Mouse (Mus musculus): ENCODE measurements around the gene Gm5741.
A peak's percentile ranks its signal among the peaks of the same experiment; 100 is the strongest.
"Not testable (repeated sequence)": the region's sequence is repeated elsewhere in the genome, so short reads cannot be mapped to it uniquely, and the experiment has no call there.

The Gm5741 gene

DNA sequence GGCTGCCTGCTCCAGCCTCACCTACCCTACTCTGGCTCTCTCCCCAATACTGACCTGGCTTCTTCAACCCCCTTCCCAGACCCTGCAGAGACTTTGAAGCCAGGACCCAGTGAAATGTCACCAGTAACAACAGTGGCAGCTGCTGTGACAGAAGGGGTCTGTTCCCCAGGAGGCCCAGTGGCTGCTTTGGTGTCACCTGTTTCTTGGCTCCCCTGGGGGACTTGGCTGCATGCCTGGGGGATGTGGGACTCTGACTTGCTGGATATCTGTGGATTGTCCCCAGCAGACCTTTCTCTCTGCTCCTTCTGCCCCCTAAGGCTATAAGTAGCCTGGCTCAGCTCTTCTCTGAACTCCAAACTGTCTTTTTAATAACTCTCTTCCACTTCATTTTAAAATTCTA lies at the start of gene Gm5741:
Gene Gm5741 (minus strand): TSS at position 1 of the 400 bp plus-strand sequence.
- DNase-seq (ENCODE audit: low spot score in 2 of 2): no peak

DNA sequence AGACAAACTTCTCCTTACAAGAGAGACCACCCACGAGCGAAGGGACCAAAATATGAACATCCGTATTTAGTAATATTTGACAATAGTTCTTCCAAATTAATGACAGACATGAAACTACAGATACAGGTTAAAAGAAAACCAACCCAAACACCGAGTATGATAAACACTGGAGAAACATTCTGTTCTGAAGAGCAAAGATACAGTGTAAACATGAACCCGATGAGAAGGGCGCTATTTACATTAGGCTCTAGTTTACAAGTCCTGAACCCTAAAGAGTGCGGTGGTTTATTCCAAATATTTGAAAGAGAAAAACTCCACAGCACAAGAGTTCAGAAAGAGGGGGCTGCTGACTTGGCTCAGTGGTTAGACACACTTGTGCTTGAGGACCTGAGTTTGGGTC lies 49.2 kb upstream of the Gm5741 start:
- no peak for DNase-seq (ENCODE audit: low spot score in 2 of 2)

DNA sequence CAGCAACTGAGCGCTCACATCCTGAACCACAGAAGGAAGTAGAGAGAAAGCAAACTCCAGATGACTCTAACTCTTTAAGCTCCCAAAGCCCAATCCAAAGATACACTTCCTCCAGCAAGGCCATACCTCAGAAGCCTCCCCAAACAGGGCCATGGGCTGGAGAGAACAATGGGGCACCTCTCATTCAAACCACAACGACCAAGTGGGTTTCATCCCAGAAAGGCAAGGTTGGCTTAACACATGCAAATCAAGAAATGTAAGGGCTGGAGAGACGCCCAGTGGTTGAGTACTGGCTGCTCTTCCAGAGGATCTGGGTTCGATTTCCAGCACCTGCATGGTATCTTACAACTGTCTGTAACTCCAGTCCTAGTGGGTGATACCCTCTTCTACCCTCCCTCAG lies 47.7 kb upstream of the Gm5741 start:
- no peak for DNase-seq (ENCODE audit: low spot score in 2 of 2)

DNA sequence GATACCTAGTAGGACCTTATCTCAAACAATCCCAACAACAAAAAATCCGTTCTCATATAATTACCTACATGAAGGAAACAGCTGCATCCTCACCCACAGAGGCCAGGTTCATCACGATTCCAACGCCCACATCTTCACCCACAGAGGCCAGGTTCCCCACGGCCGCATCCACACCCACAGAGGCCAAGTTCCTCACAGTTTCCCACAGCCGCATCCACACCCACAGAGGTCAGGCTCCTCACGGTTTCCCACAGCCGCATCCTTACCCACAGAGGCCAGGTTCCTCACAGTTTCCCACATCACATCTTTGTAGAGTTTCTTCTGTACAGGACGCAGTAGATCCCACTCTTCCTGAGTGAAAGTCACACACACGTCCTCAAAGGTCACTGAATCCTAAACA lies 45.5 kb upstream of the Gm5741 start:
- no peak for DNase-seq (ENCODE audit: low spot score in 2 of 2)

DNA sequence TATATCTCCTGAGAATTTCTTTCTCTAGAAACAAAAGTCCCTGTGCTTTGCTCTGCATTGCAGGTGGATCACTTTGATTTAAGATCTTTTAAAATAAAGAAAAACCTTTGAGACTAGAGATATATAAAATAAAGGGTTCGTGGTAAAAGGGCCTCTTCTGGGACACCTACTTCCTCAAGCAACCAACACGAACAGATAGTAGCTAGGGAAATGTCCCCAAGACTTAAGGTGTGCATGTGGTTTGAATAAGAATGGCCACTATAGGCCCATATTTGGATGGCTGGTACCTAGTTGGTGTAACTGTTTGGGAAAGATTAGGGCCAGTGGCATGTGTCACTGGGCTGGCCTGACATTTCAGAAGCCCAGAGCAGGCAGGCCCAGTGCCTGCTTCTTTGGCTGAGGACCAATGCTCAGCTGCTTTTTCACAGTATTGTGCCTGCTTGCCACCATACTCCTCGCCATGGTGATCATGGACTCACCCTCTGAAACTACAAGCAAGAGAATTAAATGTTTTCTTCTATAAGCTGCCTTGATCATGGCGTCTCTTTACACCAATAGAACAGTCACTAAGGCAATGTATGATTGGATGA lies 32.4 kb upstream of the Gm5741 start:
- no peak for DNase-seq (ENCODE audit: low spot score in 2 of 2)

DNA sequence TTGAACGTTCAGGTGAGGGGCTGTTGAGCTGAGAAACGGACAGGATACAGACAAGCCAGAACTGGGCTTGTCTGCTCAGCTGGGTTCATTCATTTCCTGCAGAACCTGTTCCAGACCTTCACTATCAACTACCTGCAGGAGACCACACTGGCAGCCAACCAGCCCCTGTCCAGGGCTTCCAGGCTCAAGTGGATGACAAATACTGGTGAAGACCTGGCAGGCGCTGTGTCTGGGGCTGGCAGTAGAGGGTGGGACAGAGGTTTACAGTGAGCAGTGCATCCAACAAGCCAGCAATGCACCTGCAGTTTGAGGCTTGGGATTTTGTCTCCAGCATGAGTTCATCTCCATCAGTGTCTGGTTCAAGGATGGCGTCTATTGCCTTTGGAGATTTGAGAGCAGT lies 29.1 kb upstream of the Gm5741 start:
- no peak for DNase-seq (ENCODE audit: low spot score in 2 of 2)

DNA sequence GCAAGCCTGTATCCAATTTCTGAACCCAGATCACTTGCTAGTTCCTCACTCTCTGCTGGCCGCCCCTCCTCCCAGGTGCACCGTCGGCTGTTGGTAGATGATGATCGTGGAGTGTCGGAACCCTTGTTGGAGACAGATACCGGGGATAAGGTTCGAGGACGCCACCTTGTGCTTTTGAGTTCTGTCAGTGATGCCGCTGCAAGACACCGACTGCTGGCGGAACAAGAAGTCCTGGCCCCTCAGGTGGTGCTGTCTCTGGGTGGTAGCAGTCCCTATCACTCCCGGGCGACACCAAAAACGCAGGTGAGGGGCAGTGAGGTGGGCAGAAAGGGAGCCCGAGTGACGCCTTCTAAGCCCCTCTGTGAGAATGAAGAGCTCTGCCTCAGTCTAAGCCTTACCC lies 28.4 kb upstream of the Gm5741 start:
- no peak for DNase-seq (ENCODE audit: low spot score in 2 of 2)

DNA sequence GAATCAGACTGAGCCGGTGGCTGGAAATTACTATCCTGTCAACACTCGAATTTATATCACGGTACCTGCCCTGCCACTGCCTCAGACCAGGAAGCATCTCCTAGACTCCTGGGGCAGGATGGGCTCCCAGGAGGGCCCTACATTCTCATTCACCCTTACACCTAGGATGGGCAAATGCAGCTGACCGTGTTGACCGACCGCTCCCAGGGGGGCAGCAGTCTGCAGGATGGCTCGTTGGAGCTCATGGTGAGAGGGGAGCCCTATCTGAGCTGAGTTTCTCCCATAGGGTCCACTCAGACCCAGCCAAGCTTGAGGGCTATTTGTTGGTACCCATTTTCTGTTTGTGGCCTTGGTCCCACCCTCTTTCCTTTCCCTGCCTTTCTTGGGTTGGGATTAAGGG lies 27.8 kb upstream of the Gm5741 start:
- DNase-seq (ENCODE audit: low spot score in 2 of 2): no peak

DNA sequence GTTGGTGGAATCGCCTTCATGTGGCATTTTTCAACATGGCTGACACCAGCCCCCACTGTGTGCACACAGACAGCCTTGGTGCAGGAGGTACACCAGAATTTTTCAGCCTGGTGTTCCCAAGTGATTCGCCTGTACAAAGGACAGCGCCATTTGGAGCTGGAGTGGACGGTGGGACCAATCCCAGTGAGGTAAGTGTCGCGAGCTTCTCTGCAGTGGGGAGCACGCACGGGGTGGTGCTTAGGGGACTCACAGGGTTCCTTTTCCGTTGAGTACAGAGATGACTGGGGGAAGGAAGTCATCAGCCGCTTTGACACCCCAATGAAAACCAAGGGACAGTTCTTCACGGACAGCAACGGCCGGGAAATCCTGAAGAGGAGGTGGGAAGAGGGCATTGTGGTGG lies 27.3 kb upstream of the Gm5741 start:
- no peak for DNase-seq (ENCODE audit: low spot score in 2 of 2)

DNA sequence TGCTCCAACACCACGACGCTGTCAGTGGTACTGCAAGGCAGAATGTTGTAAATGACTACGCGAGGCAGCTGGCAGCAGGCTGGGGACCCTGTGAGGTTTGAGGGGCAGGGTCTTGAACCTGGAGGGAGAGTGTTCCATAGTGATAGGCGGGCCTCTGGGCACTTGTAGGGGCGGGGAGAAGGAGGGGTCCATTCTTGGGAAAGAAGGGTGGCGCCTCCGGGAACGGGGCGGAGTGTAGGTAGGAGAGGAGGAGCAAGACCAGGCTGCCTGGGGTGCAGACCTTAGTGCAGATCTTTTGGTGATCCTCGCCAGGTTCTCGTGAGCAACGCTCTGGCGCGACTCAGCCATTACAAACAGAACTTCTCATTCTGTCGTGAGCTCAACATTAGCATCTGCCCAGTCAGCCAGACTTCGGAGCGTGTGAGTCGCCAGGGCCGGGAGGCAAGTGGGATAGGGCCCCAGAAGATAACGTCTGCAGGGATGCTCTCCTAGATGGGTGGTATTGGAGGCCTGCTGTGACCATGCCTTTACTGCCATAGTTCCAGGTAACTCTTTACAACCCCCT lies 23.8 kb upstream of the Gm5741 start:
- no peak for DNase-seq (ENCODE audit: low spot score in 2 of 2)

DNA sequence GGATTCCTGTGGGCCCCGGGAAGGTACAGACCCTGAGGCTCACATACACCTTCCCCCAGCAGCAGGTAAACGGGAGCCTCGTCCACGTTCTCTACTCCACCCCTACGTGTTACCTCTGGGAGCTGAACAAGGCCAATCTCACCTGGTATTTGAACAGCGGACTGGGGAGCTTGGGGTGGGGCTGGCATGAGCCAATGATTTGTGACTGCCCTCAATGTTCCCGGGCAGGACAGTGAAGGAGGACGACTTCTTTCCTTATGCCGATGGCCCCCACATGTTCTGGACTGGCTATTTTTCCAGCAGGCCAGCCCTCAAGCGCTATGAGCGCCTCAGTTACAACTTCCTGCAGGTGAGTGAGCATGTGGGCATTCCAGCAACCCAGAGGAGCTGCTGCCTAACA lies 23.1 kb upstream of the Gm5741 start:
- no peak for DNase-seq (ENCODE audit: low spot score in 2 of 2)

DNA sequence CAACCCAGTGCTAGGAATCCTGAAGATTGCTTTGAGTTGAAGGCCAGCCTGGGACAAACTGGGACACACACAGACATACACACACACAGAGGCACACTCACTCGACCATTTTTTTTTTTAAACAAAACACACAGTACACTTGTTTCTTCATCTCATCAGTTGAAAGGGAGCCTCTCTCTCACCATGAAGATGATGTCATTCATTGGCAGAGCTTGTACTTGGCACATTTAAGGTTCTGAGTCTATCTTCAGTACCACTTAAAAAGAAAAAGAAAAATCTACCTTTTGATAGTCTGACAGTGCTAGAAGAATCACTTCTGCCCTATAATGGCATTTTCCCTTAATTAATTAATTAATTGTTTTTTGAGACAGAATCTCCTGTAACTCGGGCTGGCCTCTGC lies 21.0 kb upstream of the Gm5741 start:
- DNase-seq (ENCODE audit: low spot score in 2 of 2): no peak

DNA sequence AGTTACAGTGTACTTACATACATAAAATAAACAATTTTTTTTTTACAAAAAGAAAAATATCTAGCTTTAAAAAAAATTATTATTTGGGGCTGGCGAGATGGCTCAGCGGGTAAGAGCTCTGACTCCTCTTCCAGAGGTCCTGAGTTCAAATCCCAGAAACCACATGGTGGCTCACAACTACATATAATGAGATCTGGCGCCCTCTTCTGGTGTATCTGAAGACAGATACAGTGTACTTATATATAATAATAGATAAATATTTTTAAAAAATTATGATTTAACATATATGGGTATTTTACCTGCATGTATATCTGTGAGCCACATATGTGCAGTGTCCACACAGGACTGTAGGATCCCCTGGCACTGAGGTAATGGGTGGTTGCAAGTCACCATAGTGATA lies 18.5 kb upstream of the Gm5741 start:
- DNase-seq (ENCODE audit: low spot score in 2 of 2): no peak

DNA sequence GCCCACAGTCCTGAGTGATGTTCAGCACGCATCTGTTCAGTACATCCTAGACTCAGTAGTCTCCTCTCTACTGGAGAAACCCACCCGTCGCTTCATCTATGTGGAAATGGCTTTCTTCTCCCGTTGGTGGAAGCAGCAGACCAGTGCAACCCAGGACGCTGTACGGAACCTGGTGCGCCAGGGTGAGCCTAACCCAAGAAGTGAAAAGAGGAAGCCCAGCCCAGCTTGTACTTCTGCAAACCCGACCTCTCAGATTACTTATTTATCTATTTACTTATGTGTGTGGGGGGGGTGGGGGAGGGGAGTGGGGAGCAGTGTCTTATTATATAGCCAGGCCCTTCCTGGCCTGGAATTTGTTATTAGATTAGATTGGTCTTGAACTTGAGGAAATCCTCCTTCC lies 16.9 kb upstream of the Gm5741 start:
- DNase-seq (ENCODE audit: low spot score in 2 of 2): peak in 1 of 2 experiments; percentile 56

DNA sequence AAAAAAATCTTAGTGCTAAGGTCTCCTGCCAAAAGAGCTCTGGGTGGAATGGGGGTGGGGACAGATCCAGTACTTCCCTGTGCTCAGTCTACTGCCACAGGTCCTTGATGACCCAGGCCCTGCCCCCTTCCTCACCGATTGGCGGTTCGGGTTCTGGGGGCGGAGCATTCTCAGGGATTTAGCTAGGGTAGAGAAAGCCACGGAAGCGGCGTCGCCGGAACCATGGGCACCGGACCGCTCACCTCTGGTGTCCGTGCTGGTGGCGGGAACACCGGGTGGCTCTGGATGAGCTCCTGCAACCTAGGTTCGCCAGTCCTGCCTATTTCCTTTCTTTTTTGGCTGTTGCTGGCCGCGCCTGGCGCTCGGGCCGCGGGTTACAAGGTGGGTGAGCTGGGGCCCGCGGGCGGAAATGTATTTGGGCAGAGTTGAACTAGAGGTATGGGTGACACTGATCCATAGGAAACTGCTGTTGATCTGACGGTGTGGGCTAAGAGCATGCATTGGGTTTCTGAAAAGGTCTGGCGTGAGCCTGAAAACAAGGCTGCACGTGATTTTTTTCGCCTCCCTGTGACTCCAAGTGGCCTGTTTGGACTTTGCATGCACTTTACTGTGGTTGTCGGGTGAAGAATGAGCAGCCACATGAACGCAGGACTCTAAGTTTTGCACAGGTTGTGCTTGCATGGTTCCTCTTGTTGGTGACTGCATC lies 15.5 kb upstream of the Gm5741 start, which contains the start of gene Man2b1:
Gene Man2b1 (plus strand): TSS at position 163 of the 706 bp plus-strand sequence.
- DNase-seq (ENCODE audit: low spot score in 2 of 2): peak; percentile 69 to 90

DNA sequence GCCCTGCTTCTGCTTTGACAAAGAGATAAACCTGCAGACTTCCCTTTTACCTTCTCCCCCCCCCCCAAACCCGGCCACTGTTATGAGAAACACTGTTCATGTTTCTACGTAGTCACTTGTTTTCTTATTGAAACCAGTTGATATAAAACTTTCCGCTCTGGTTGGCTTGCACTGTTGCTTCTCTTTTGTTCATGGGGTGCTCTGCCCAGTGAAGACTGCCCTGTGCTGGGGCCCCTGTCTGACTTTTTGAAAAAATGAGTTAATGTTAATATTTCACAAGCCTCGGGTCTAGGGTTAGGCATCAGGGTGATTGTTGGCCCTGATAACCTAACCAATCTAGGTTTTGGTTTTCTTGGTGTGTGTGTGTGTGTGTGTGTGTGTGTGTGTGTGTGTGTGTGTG lies 14.4 kb upstream of the Gm5741 start:
- DNase-seq (ENCODE audit: low spot score in 2 of 2): not testable (repeated sequence)

DNA sequence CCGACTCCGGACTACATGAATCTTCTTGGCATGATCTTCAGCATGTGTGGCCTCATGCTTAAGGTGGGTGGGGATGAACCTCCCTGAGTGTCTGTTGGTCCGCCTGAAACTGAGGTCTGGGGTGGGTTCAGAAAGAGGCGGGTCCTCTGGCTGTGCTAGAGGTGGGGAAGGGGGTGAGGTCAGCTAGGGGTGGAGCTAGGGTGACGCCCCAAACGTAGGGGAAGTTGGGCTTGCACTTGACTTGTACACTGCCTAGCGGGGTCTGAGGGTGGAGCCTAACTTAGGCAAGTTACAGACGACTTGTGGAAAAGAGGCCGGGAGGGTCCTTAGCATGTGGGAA lies 13.4 kb upstream of the Gm5741 start, which contains the start of gene Wdr83:
Gene Wdr83 (minus strand): TSS at position 91 of the 340 bp plus-strand sequence.
- DNase-seq (ENCODE audit: low spot score in 2 of 2): peak in 1 of 2 experiments; percentile 75

DNA sequence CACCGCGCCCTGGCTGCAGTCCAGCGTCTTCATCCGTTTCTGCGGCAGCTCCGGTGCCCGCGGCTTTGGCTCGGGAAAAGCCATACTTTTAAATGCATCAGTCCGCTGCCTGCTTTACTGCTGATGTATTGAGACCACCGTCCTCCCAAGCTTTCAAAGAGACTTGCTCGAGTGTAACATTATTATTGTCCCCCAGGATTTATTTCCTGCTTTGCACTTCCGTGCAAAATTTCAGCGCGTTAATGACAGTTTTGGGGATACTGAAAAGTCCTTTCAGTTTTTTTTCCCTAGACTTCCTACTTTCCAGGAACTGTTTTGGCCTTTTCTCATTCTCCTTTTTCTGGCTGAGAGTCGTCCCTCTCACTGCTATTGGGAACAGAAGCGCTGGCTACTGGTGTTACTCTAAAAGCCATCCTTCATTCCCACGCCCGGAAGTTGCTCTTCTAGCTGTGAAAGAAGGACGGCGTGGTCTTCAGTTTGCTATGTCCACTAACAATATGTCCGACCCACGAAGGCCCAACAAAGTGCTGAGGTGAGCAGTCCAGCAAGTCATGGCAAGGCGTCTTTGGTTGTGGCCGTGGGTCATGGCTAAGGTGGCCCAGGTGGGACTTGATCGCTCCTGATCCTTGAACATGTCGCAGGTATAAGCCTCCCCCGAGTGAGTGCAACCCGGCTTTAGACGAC lies 12.9 kb upstream of the Gm5741 start, which contains the start of gene Wdr83os:
Gene Wdr83os (plus strand): TSS at position 209 of the 684 bp plus-strand sequence.
- peak; percentile 72 to 79 for DNase-seq (ENCODE audit: low spot score in 2 of 2)

DNA sequence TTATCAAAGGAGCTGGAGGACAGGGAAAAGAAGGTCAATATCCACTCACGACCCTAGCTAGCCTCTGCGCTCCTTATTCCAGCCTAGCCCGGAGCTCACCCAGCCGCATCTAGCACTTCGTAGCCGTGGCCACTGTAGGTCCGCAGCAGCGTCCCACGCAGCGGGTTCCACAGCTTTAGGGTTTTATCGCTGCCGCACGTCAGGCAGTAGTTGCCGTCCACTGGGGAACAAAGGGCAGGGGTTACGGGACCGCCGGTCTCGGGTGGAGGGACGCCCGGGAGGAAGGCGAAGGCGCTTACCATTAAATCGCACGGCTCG lies 12.4 kb upstream of the Gm5741 start:
- peak; percentile 67 to 80 for DNase-seq (ENCODE audit: low spot score in 2 of 2)

DNA sequence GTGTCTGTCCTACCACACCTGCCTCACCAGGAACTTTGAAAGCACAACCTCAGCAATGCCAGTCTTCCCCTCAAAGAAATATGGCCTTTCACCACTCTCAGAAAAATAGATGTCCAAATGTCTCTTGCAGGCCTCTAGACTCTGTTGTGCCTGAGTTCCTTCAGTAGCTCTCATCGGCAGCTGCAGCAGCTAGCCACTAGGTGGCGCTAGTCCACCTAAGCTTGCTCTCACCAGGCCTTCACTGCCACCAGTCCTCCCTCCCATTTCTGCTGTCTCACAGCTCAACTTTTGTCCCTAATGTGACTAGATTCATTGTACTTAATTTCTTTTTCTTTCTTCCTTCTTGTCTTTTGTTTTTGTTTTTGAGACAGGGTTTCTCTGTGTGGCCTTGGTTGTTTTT lies 9.2 kb upstream of the Gm5741 start:
- peak; percentile 70 to 86 for DNase-seq (ENCODE audit: low spot score in 2 of 2)

DNA sequence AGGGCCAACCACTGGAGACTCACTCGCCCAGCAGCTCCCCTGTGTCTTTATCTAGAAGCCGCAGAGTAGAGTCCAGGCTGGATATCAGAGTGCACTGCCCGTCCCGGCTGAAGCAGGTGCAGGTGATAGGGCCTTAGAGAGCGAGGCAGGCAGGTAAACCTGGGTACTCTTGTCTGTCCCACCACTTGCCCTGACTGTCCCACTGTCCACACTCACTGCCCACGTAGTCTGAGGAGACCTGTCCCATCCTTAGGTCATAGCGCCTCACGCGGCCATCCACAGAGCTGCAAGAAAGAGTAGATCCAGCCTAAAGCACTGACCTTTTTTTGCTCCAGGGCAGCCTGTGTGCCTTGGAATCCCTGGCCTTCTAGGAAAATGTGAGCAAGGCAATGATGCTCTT lies 8.2 kb upstream of the Gm5741 start:
- DNase-seq (ENCODE audit: low spot score in 2 of 2): peak; percentile 62 to 78

DNA sequence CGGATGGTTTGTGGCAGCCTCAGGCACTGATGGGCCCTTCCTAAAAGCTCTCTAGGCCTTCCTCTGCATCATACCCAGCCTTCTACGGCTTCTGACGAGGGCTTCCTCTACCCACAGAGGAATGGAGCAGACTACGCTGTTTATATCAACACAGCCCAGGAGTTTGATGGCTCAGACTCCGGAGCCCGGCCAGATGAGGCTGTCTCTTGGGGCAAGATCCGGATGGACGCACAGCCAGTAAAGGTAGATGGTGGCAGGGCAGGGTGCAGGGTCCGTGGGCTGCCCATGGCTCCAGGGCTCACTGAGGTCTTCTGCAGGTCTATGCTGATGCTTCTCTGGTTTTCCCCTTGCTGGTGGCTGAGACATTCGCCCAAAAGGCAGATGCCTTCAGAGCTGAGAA lies 6.8 kb upstream of the Gm5741 start:
- DNase-seq (ENCODE audit: low spot score in 2 of 2): no peak

DNA sequence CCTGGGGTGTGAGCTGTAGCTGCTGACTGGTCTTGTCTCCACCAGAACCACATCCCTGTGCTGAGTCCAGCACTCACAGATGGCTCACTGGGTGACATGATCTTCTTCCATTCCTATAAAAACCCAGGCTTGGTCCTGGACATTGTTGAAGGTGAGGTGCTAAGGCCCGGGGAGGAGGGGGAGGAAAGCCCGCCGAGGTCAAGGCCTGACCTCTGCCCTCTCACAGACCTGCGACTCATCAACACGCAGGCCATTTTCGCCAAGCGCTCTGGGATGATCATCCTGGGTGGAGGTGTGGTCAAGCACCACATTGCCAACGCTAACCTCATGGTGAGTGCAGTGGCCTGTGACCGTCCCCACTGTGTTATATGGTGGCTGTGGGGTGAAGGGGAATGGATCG lies 6.4 kb upstream of the Gm5741 start:
- DNase-seq (ENCODE audit: low spot score in 2 of 2): no peak

Data from spleen, postnatal 10 days (tissue).